Mouse (Mus musculus): ENCODE results near the gene Lrfn2.

- TF ChIP-seq CTCF (conservative IDR thresholded peaks at IDR 0.05; ENCODE audit: low read length) = no peak
- no peak for TF ChIP-seq NANOG (IDR thresholded peaks at IDR 0.05; ENCODE audit: borderline replicate concordance, low read length)
- no peak for TF ChIP-seq POU5F1 (IDR thresholded peaks at IDR 0.05; ENCODE audit: borderline replicate concordance, low read length)
Measured at GRCm38 (mm10) chr17:48968304-48968703, 36.1 kb downstream of the Lrfn2 start.

All from E14TG2a.4 (cell line).